Mouse (Mus musculus) lung, postnatal 0 days (tissue): ENCODE measurements around the gene Ctnna3.

Experiments
- CTCF ChIP-seq: IDR thresholded peaks from 2 replicates; pipeline ENCODE4 v1.5.1; 2016; ENCODE audit warnings: antibody characterized with exemption, mild to moderate bottlenecking
- EP300 ChIP-seq: IDR thresholded peaks from 2 replicates; pipeline ENCODE4 v1.6.1; 2016; ENCODE audit warnings: antibody characterized with exemption, mild to moderate bottlenecking, control low read depth

DNA sequence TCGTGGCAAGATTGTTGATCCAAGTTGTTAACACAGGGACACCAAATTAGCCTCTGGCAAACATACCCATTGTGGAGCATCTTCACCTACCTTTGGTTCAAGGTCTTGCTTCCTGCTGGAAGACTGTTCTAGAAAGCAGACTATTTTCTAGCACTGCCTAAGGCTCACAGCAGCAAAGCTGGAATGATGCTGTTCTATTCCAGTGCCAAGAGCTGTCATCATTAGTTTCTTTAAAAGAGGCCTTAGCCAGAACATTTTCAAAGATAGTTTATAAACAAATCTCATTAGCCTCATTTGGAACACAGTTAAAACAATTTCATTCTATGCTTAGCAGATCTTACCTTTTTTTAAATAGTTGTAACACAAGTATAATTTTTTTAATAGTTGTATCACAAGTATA lies 376.4 kb downstream of the Ctnna3 start:
- no peak for TF ChIP-seq CTCF
- TF ChIP-seq EP300: no peak
